Mouse (Mus musculus) ES-E14 (cell line): Measurements from ENCODE around the gene Ly86.

Experiments
- CHD2 ChIP-seq: IDR thresholded peaks from 2 replicates; pipeline ENCODE4 v1.6.1; 2014; ENCODE audit warnings: mild to moderate bottlenecking, low read depth, low read length, inconsistent platforms
- HCFC1 ChIP-seq: IDR thresholded peaks from 2 replicates; pipeline ENCODE4 v1.6.1; 2012; ENCODE audit warnings: low read length, inconsistent platforms, borderline replicate concordance; ENCODE audit not compliant: insufficient read depth
- MAFK ChIP-seq: IDR thresholded peaks from 2 replicates; pipeline ENCODE4 v1.6.1; 2014; ENCODE audit warnings: mild to moderate bottlenecking, low read depth, low read length, inconsistent platforms; ENCODE audit not compliant: insufficient read depth
- ZNF384 ChIP-seq: IDR thresholded peaks from 2 replicates; pipeline ENCODE4 v1.6.1; 2012; ENCODE audit warnings: low read depth, low read length, inconsistent platforms

DNA sequence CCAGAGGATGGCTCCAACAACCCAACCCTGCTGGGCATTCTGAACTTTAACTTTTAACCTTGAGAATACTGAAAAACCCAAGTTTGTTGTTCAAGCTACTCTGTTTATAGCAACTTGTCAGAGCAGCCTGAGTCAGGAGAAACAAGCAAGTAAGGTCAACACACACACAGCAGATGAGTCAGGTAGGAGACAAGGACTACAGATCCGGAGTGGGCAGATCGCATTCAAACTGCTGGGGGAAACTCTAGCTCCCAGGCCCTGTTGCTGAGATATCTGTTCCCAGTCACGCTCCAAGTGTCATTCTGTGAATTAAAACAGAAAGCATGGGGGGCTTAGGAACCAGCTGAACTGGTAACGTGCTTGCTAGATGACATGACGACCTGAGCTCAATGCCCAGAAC is 4.0 kb downstream of the Ly86 start:
- TF ChIP-seq CHD2 (no peak), HCFC1 (no peak), ZNF384 (no peak), MAFK (no peak)
